Mouse (Mus musculus): ENCODE results near the gene Ccdc141. TPM values are rescaled to one million over a fixed set of nuclear protein-coding genes. Genes with fewer than 3 reads are reported as not detected.

Gene Ccdc141
- polyA plus RNA-seq, 1 experiment from 2014 or later, result 3.7 TPM

DNA sequence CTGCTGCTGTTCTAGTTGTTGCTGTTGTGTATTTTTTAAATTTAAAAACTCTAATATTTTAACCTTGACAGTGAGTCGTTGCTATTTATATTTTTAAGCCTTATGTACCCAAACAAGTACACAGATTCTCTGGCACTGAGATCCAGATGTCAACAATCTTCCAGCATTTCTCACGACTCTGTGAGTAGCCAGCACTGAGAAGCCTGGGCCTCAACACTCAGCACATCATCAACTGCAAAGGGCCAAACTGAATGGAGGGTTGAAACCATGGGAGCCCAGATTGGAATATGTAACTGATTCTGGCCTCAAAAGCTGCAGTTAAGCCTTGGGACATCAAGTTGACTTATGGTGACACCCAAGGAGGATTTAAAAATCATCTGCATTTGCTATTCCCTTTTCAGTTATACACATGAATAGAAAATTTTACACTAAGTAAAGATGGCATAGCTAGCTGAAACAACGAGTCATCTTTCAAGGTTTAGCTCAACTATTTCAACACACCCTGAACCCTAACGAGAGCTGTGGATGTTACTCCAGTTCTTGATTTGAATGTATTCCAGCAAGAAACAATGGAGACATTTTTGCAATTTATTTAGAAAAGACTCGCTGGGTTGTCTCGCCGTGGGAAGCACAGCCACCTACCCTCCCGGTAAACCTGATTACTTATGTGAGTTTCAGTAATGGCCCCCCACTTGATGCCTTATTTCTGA lies 65.3 kb downstream of the Ccdc141 start:
- 83% methylated on average over 8 of the region's 8 CpGs for WGBS
- no peaks in the 10 kb centered on the region for H3K9me3 ChIP-seq (ENCODE audit: control insufficient read depth, low read length)
- no peaks in the 10 kb centered on the region for H3K36me3 ChIP-seq (ENCODE audit: control insufficient read depth, insufficient read depth, low read length)
- H3K9ac ChIP-seq (ENCODE audit: low read depth, low read length), result no peak overlapping the region
- no peak for ATAC-seq
- no peaks in the 10 kb centered on the region for H3K27me3 ChIP-seq (replicated peaks; ENCODE audit: control insufficient read depth, insufficient read depth, low read length)
- H3K4me1 ChIP-seq (ENCODE audit: control insufficient read depth, insufficient read depth, low read length), result no peaks in the 10 kb centered on the region
- no peak overlapping the region for H3K4me3 ChIP-seq (ENCODE audit: low read length)
- H3K4me2 ChIP-seq (ENCODE audit: low read depth, low read length), result no peak overlapping the region
- H3K27ac ChIP-seq (ENCODE audit: low read length), result no peak overlapping the region

DNA sequence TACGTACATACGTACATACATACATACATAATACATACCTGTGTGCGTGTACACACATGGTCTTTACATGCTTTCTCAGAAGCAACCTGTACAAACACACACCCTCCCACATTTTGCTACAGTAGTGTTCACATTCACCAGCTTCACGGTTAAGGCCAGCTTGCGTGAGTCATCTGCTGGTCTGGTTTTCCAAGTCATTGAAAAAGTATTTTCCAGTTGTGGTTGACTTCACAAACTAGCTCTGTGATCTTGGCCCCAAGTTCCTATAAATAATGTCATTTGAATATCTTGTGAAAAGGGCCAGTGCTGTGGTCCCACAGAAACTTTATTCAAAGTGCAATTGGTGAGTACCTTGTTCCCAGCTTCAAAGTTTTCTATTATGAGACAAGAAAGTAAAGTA lies 67.9 kb downstream of the Ccdc141 start:
- Histone ChIP-seq H3K27ac (ENCODE audit: low read length) (no peak overlapping the region), H3K4me3 (ENCODE audit: low read length) (no peak overlapping the region), H3K4me2 (ENCODE audit: low read depth, low read length) (no peak overlapping the region), H3K4me1 (ENCODE audit: control insufficient read depth, insufficient read depth, low read length) (no peaks in the 10 kb centered on the region), H3K9me3 (ENCODE audit: control insufficient read depth, low read length) (no peaks in the 10 kb centered on the region), H3K36me3 (ENCODE audit: control insufficient read depth, insufficient read depth, low read length) (no peaks in the 10 kb centered on the region), H3K27me3 (replicated peaks; ENCODE audit: control insufficient read depth, insufficient read depth, low read length) (no peaks in the 10 kb centered on the region), H3K9ac (ENCODE audit: low read depth, low read length) (no peak overlapping the region)
- WGBS, result 92% methylated on average over 5 of the region's 5 CpGs
- no peak for ATAC-seq

DNA sequence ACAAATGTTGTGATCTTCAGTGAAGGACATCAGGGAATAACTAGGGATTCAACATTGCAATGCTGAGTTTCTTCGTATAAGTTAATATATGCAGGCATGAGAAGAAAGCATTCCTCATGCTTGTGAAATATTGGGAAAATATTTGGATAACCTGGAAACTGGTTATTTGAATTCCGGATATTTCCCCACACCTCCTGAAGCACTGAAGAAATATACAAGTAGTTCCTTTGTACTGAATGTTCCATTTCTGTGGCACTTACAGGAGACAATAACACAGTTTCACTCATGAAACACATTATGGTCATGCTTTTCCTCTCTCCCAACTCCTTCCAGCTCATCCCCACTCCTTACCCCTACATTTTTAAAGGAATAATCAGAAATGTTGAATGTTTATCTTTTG lies 70.6 kb downstream of the Ccdc141 start:
- no peak for ATAC-seq
- H3K27me3 ChIP-seq (replicated peaks; ENCODE audit: control insufficient read depth, insufficient read depth, low read length), result no peaks in the 10 kb centered on the region
- 91% methylated on average over 2 of the region's 2 CpGs for WGBS

DNA sequence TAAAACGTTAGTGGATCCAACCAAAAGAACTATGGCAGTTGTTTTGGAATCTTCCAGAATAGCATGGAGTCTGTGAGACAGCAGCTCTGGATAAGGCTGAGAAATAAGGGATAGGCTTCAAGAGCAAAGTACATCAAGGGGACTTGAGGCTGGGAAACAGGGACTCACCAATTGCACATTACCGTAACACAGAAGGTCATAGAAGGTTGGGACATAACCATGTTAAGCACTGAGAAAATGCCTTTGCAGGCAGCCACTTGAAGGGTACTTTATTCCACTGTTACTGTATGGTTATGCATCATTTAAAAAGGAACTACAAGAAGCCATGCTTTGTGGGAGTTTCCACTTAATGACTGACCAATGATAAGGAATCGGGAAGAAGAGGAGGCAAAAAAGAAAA lies 71.7 kb downstream of the Ccdc141 start:
- Histone ChIP-seq H3K9me3 (ENCODE audit: control insufficient read depth, low read length) (no peaks in the 10 kb centered on the region), H3K4me2 (ENCODE audit: low read depth, low read length) (no peak overlapping the region), H3K9ac (ENCODE audit: low read depth, low read length) (no peak overlapping the region), H3K4me3 (ENCODE audit: low read length) (no peak overlapping the region), H3K36me3 (ENCODE audit: control insufficient read depth, insufficient read depth, low read length) (no peaks in the 10 kb centered on the region), H3K27ac (ENCODE audit: low read length) (no peak overlapping the region), H3K4me1 (ENCODE audit: control insufficient read depth, insufficient read depth, low read length) (no peaks in the 10 kb centered on the region), H3K27me3 (replicated peaks; ENCODE audit: control insufficient read depth, insufficient read depth, low read length) (no peaks in the 10 kb centered on the region)
- 89% methylated on average over 3 of the region's 3 CpGs for WGBS
- no peak for ATAC-seq

More for the DNA sequence above, 70.6 kb downstream of the Ccdc141 start:
- no peaks in the 10 kb centered on the region for H3K36me3 ChIP-seq (ENCODE audit: control insufficient read depth, insufficient read depth, low read length)
- H3K27ac ChIP-seq (ENCODE audit: low read length), result no peak overlapping the region
- no peaks in the 10 kb centered on the region for H3K9me3 ChIP-seq (ENCODE audit: control insufficient read depth, low read length)
- H3K9ac ChIP-seq (ENCODE audit: low read depth, low read length), result no peak overlapping the region
- H3K4me2 ChIP-seq (ENCODE audit: low read depth, low read length), result no peak overlapping the region
- no peaks in the 10 kb centered on the region for H3K4me1 ChIP-seq (ENCODE audit: control insufficient read depth, insufficient read depth, low read length)
- H3K4me3 ChIP-seq (ENCODE audit: low read length), result no peak overlapping the region

DNA sequence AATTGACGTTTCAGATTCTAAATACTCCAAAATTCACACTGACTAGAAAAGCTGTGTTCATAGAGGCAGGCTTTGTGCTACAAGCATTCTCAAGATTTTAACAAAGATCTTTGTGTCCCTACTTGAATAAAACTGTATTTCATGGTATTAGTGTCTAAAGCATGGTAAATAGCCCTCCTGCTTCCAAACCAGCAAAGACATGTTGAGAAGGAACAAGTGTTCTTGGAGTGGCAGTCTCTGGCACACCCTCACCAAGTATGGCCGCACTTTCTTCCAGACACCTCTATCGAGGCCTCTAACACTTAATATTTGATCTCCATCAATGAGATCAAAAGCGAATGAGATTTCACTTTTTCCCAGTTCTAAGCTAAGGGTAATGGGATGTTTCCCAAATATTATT lies 78.7 kb downstream of the Ccdc141 start:
- no peak overlapping the region for H3K4me3 ChIP-seq (ENCODE audit: low read length)
- H3K4me1 ChIP-seq (ENCODE audit: control insufficient read depth, insufficient read depth, low read length), result no peaks in the 10 kb centered on the region
- no peak overlapping the region for H3K27ac ChIP-seq (ENCODE audit: low read length)
- no peak for ATAC-seq
- H3K27me3 ChIP-seq (replicated peaks; ENCODE audit: control insufficient read depth, insufficient read depth, low read length), result no peaks in the 10 kb centered on the region
- no peaks in the 10 kb centered on the region for H3K36me3 ChIP-seq (ENCODE audit: control insufficient read depth, insufficient read depth, low read length)
- no peaks in the 10 kb centered on the region for H3K9me3 ChIP-seq (ENCODE audit: control insufficient read depth, low read length)
- H3K4me2 ChIP-seq (ENCODE audit: low read depth, low read length), result no peak overlapping the region
- H3K9ac ChIP-seq (ENCODE audit: low read depth, low read length), result no peak overlapping the region
- WGBS, result 91% methylated on average over 4 of the region's 4 CpGs

DNA sequence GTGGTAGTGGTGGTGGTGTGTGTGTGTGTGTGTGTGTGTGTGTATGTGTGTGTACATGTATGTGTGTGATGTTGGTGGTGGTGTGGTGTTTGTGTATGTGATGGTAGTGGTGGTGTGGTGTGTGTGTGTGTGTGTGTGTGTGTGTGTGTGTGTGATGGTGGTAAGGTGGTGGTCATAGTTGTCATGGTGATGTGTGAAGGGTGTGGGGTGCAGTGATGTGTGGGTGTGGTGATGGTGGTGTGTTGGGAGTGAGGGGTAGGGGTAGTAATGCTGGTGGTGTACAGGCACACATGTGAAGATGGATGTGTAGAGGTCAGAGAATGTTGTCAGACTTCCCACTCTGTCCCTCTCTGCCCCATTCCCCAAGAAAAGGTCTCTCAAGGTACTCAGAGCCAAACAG lies 85.1 kb downstream of the Ccdc141 start:
- ATAC-seq, result no peak
- H3K9ac ChIP-seq (ENCODE audit: low read depth, low read length), result no peak overlapping the region
- H3K9me3 ChIP-seq (ENCODE audit: control insufficient read depth, low read length), result no peaks in the 10 kb centered on the region
- H3K36me3 ChIP-seq (ENCODE audit: control insufficient read depth, insufficient read depth, low read length), result no peaks in the 10 kb centered on the region
- H3K4me1 ChIP-seq (ENCODE audit: control insufficient read depth, insufficient read depth, low read length), result no peaks in the 10 kb centered on the region
- no peak overlapping the region for H3K27ac ChIP-seq (ENCODE audit: low read length)
- no peak overlapping the region for H3K4me3 ChIP-seq (ENCODE audit: low read length)
- H3K4me2 ChIP-seq (ENCODE audit: low read depth, low read length), result no peak overlapping the region
- H3K27me3 ChIP-seq (replicated peaks; ENCODE audit: control insufficient read depth, insufficient read depth, low read length), result no peaks in the 10 kb centered on the region

DNA sequence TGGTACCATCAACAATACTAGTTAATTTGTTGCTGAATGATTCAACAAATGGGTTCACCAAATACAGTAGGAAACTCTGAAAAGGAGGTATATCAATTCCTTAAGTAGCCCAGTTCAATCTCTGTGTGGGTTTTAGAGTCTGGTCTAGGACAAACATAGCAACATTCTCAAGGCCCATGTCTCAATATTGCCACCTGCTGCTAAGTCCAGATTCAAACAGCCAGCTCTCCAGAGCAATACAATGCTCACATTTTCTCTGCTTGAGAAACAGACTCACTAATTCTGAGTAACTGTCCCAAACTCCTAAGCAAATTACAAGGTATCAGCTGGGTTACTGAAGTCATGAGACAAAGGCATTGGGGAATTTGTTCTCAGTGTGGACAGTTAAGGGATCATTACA lies 85.8 kb downstream of the Ccdc141 start:
- Histone ChIP-seq H3K4me2 (ENCODE audit: low read depth, low read length) (no peak overlapping the region), H3K4me1 (ENCODE audit: control insufficient read depth, insufficient read depth, low read length) (no peaks in the 10 kb centered on the region), H3K36me3 (ENCODE audit: control insufficient read depth, insufficient read depth, low read length) (no peaks in the 10 kb centered on the region), H3K9ac (ENCODE audit: low read depth, low read length) (no peak overlapping the region), H3K27ac (ENCODE audit: low read length) (no peak overlapping the region), H3K4me3 (ENCODE audit: low read length) (no peak overlapping the region), H3K9me3 (ENCODE audit: control insufficient read depth, low read length) (no peaks in the 10 kb centered on the region), H3K27me3 (replicated peaks; ENCODE audit: control insufficient read depth, insufficient read depth, low read length) (no peaks in the 10 kb centered on the region)
- ATAC-seq, result no peak

DNA sequence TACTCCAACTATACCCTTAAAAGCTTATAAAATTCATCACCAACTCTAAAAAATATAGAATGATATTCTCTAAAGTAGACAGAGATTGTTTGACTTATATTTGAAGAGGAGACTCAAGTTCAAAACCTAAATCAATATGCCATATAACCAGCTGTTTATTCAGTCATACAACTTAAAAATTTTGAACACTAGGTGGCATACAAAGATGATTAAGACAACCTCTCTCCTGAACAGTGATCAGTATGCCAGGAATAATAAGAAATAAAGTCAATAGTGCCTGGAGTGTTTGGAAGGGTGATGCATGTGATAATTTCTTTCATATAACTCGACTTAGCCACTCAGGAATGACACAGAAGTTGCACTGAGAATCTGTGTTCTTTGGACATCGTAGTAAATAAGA lies 89.3 kb downstream of the Ccdc141 start:
- Histone ChIP-seq H3K4me3 (ENCODE audit: low read length) (no peak overlapping the region), H3K27ac (ENCODE audit: low read length) (no peak overlapping the region), H3K9me3 (ENCODE audit: control insufficient read depth, low read length) (no peaks in the 10 kb centered on the region), H3K36me3 (ENCODE audit: control insufficient read depth, insufficient read depth, low read length) (no peaks in the 10 kb centered on the region), H3K4me1 (ENCODE audit: control insufficient read depth, insufficient read depth, low read length) (no peaks in the 10 kb centered on the region), H3K27me3 (replicated peaks; ENCODE audit: control insufficient read depth, insufficient read depth, low read length) (no peaks in the 10 kb centered on the region), H3K4me2 (ENCODE audit: low read depth, low read length) (no peak overlapping the region), H3K9ac (ENCODE audit: low read depth, low read length) (no peak overlapping the region)
- 75% methylated on average over 2 of the region's 2 CpGs for WGBS
- no peak for ATAC-seq

DNA sequence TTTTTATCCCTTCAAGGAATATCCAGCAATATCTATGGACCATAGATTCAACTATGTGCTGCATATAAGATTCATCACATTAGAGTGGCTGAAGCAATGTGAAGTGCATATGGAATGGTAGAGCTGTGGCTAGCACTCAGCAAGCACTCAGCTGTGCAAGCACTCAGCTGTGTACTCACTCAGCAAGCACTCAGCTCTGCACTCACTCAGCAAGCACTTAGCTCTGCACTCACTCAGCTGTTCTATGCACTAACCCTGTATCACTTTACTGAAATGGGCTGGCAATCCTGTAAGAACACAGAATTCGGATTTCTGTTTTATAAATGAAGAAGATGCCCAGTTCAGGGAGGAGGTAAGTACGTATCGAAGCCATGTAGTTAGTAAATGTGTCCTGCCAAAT lies 89.8 kb downstream of the Ccdc141 start:
- H3K9ac ChIP-seq (ENCODE audit: low read depth, low read length), result no peak overlapping the region
- no peaks in the 10 kb centered on the region for H3K36me3 ChIP-seq (ENCODE audit: control insufficient read depth, insufficient read depth, low read length)
- H3K27me3 ChIP-seq (replicated peaks; ENCODE audit: control insufficient read depth, insufficient read depth, low read length), result no peaks in the 10 kb centered on the region
- no peaks in the 10 kb centered on the region for H3K9me3 ChIP-seq (ENCODE audit: control insufficient read depth, low read length)
- no peak overlapping the region for H3K27ac ChIP-seq (ENCODE audit: low read length)
- no peak overlapping the region for H3K4me3 ChIP-seq (ENCODE audit: low read length)
- WGBS, result 95% methylated on average over 3 of the region's 3 CpGs
- no peak for ATAC-seq
- no peaks in the 10 kb centered on the region for H3K4me1 ChIP-seq (ENCODE audit: control insufficient read depth, insufficient read depth, low read length)
- H3K4me2 ChIP-seq (ENCODE audit: low read depth, low read length), result no peak overlapping the region

DNA sequence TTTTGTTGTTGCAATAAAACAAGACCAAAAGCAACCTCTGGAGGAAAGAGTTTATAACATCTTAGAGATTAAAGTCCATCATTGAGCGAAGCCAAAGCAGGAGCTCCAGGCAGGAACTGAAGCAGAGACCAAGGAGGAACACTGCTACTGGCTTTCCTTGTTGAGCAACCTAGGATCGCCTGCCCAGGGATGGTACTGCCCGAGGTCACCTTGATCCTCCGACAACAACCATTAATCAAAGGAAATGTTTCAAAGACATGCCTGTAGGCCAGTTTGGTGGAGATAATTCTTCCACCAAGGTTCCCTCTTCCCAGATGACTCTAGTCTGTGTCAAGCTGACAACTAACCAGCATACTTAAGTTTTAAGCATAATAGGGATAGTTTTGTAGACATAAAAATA lies 91.7 kb downstream of the Ccdc141 start:
- no peaks in the 10 kb centered on the region for H3K36me3 ChIP-seq (ENCODE audit: control insufficient read depth, insufficient read depth, low read length)
- H3K9me3 ChIP-seq (ENCODE audit: control insufficient read depth, low read length), result no peaks in the 10 kb centered on the region
- no peak overlapping the region for H3K9ac ChIP-seq (ENCODE audit: low read depth, low read length)
- WGBS, result 78% methylated on average over 4 of the region's 4 CpGs
- H3K27me3 ChIP-seq (replicated peaks; ENCODE audit: control insufficient read depth, insufficient read depth, low read length), result no peaks in the 10 kb centered on the region
- no peak overlapping the region for H3K4me3 ChIP-seq (ENCODE audit: low read length)
- H3K4me1 ChIP-seq (ENCODE audit: control insufficient read depth, insufficient read depth, low read length), result no peaks in the 10 kb centered on the region
- H3K4me2 ChIP-seq (ENCODE audit: low read depth, low read length), result no peak overlapping the region
- H3K27ac ChIP-seq (ENCODE audit: low read length), result no peak overlapping the region
- ATAC-seq, result no peak

All from intestine, embryonic 16.5 days (tissue).